Mouse (Mus musculus) erythroid progenitor cell, adult 5-6 weeks (primary cell): ENCODE measurements at regions not wholly inside any gene's neighbourhood (a gene's known extent, or its start where the extent isn't known, plus 50 kb on each side); places are given as distances from the start of the nearest gene placed in this dataset.
"Not testable (repeated sequence)": the region's sequence is repeated elsewhere in the genome, so short reads cannot be mapped to it uniquely, and the experiment has no call there.

Experiments used
- ATAC-seq: replicated peaks from 2 replicates; pipeline ENCODE4 v1.8.0; 2016; ENCODE audit warnings: moderate number of reproducible peaks, mild to moderate bottlenecking, moderate TSS enrichment, inconsistent platforms; ENCODE audit not compliant: poor library complexity, low FRiP score, severe bottlenecking

GRCm38 (mm10) chr6:112564119-112564518 is 74.4 kb upstream of the Oxtr start:
- ATAC-seq: not testable (repeated sequence)

GRCm38 (mm10) chr6:112563659-112564058 is 73.9 kb upstream of the Oxtr start:
- peak; percentile 61; the same call in 1 of the 2 replicates for ATAC-seq

DNA sequence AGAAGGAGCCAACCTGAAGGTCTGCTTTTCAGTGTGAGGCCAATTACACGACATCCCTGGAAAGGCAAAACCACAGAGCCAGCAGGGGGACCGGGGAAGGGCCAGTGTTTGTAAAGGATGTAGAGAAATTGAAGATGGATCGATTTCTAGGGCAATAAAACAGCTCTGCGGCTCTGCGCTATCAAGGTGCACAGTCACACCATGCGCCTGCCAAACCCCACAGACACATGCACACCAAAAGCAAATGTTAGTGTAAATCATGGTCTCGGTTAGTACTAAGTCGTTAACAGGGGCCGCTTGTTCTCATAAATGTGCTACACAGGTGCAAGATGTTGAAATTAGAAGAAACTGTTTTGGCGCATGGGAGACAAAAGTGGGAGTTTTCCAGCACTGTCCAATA is 72.3 kb upstream of the Oxtr start:
- no peak for ATAC-seq

- ATAC-seq: no peak
These were observed 71.8 kb upstream of the Oxtr start for GRCm38 (mm10) chr6:112561568-112561967.

DNA sequence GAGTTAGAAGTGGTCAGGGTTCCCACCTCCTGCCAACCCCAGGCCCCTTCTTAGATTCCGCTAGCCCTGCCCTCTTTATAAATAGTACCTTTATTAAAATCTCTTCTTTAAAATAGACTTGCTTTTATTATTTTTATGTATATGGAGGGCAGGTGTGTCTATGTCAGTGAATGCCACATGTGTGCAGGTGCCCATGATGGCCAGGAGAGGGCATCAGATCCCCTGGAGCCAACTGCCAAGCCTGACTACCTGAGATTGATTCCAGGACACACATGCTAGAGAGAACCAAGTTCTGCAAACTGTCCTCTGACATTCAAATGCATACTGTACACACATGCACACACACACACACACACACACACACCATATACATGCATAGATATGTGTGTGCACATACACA is 69.8 kb upstream of the Oxtr start:
- no peak for ATAC-seq

GRCm38 (mm10) chr6:112557516-112557915 is 67.8 kb upstream of the Oxtr start:
- no peak for ATAC-seq

DNA sequence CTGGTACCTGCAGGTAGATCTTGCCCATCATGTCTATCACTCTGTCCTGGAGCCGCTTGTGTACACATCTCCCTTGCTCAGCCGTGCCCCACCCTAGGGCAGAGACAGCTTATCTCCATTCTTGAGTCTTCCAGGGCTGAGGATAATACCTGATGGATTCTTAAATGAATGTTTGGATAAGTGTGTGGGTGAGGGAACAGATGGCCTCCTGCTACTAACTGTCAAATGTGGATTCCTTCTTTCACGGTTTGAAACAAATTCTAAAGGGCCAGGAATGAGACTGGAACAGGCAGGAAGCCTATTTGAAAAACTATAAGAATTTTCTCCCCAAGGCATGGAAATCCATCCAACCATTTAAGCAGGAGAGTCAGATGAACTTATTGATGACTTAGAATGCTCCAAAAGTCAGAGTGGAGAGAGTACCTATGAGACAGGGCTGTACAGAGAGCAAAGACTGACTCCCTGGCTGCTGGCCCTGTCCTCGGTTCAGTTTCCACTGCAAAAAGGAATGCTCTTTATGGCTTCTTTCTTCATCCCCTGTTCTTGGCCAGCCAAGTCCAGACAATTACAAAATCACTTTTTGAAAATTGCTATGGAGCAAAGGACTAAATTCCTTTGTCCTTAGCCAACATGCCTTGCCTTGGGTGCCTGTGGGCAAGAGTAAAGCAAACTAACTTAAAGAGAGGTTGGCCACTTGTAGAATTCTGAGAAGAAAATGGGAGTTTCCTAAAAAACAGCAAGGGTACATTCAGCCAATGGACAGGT is 66.8 kb upstream of the Oxtr start:
- no peak for ATAC-seq

DNA sequence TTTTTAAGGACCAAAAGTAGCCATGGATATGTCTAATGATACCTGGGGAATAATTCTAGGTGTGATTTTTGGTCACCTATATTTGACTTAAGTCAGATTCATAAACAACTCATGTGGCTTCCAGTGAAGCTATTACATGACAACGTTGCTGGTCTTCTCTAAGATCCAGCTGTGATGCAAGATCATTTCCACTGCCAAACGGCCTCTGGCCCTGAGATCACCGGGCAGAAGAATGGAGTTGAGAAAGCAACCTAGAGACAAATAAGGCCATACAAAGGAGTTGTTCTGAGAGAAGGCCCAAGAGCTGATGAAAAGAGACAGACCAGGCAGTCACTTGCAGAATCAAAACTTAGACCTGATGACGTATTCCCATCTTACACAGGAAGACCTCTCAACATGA is 64.3 kb upstream of the Oxtr start:
- no peak for ATAC-seq

DNA sequence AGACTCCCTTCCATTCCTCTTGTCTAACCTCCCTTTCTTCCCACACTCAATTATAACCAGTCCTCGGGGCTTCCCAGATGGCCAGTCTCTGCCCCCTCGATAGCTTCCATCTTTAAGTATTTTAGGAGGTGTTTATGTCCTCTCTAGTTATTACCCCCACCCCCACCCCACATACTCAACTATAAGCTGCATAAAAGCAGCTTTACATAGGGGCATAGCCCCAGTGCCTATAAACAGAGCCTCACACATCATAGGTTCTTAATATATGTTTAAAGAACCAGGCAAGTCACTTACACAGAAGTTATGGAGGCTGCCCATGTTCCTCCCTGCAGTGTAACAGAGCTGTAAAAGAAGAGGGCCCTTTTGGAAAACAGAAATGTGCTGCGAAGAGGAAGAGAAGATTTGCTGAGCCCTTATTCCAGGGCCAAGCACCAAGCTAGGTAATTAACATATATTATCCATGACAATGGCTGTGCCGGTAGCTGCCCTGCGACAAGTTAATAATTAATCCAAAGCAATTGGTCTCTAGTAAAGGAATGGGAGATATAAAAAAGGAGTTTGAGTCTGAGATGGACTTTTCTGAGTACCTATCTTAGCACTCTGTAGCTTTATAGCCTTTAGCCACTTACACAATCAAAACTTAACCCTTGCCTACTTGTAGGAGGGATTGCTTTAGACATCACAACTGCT is 63.6 kb upstream of the Oxtr start:
- ATAC-seq: no peak

DNA sequence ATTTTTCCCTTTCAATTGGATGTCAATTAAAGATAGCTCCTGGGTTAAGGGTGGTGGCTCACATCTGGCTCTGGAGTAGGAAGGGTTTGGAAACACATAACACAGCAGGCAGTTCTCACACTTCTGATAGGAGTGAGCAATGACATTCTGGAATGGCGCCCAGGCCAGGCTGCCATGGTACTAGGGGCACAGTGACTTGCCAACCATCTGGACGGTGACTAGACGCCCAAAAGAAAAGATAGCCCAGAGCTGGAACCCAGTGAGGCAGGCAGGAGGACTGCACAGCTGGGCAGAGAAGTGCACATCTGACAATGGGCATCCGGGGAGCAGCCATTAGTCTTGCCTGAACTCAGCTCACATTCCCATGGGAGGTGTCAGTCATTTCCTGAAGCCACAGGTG is 62.8 kb upstream of the Oxtr start:
- no peak for ATAC-seq

DNA sequence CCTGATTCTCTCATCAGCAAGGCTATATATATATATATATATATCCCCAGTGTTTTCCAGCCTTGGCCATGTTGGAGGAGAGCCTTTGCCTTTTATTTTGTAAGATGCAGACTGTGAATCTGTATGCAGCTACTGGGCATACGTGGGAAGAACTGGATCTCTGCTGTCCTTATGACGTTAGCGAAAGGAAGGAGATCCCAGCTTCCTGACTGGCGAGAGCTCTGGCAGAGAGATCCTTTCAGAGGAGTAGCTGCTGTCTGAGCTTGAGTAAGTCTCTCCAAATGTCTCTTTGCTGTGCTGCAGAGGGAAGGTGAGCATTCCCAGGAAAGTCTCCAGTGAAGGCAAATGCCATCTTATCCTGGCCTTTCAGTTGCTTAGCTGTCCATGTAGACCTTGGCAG is 61.6 kb upstream of the Oxtr start:
- ATAC-seq: no peak

GRCm38 (mm10) chr6:112547251-112547650 is 57.5 kb upstream of the Oxtr start:
- no peak for ATAC-seq

DNA sequence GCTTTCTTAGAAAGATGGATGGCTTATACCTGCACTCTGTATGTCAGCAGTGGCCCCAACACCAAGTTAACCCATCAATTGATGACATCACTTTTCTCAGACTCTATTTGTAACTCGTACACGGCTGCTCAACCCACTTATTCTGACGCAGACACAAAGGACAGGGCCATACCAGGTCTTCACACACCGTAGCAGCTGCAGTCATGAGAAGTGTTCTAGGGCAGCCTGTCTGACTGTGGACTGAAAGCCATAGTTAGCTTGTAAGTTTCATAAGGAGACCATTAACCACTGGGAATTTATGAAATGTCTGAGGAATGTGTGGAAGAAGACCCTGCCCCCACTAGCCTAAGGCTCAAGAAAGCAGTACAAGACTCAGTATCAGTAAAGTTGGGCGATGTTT is 56.3 kb upstream of the Oxtr start:
- no peak for ATAC-seq

- no peak for ATAC-seq
These were observed 54.6 kb upstream of the Oxtr start for GRCm38 (mm10) chr6:112544315-112544714.

- ATAC-seq: no peak
These were observed 52.9 kb upstream of the Oxtr start for GRCm38 (mm10) chr6:112542692-112543091.
